Mouse (Mus musculus) kidney, postnatal 36 days (tissue): ENCODE results near the gene Lin9.
A peak's percentile ranks its signal among the peaks of the same experiment; 100 is the strongest.
"Not testable (repeated sequence)": the region's sequence is repeated elsewhere in the genome, so short reads cannot be mapped to it uniquely, and the experiment has no call there.

Experiments
- DNase-seq, 2 experiments: peaks; one replicate each; pipeline ENCODE4 v3.0.0; 2021 to 2022; ENCODE audit warnings: mixed read lengths in 2 of 2

The Lin9 gene

GRCm38 (mm10) chr1:180641137-180641517 lies at the start of gene Lin9:
Gene Lin9 (plus strand): TSS chr1:180641150.
- peak; percentile 89 to 96 for DNase-seq

- no peak for DNase-seq
Observed at GRCm38 (mm10) chr1:180600578-180600977, 40.4 kb upstream of the Lin9 start.

- no peak for DNase-seq
Observed at GRCm38 (mm10) chr1:180601806-180602205, 39.1 kb upstream of the Lin9 start.

- DNase-seq, result peak; percentile 22 to 32
Observed at GRCm38 (mm10) chr1:180604579-180604978, 36.4 kb upstream of the Lin9 start.

- DNase-seq, result no peak
Observed at GRCm38 (mm10) chr1:180606106-180606505, 34.8 kb upstream of the Lin9 start.

- no peak for DNase-seq
Observed at GRCm38 (mm10) chr1:180606796-180607577, 34.0 kb upstream of the Lin9 start.

GRCm38 (mm10) chr1:180607578-180607879 lies 33.4 kb upstream of the Lin9 start:
- DNase-seq, result no peak

GRCm38 (mm10) chr1:180611842-180612241 lies 29.1 kb upstream of the Lin9 start:
- DNase-seq, result not testable (repeated sequence)

- DNase-seq, result no peak
Observed at GRCm38 (mm10) chr1:180616762-180617161, 24.2 kb upstream of the Lin9 start.

GRCm38 (mm10) chr1:180622389-180622788 lies 18.6 kb upstream of the Lin9 start:
- no peak for DNase-seq

- peak in 1 of 2 experiments; percentile 44 for DNase-seq
Observed at GRCm38 (mm10) chr1:180623911-180624310, 17.0 kb upstream of the Lin9 start.

- peak; percentile 60 to 68 for DNase-seq
Observed at GRCm38 (mm10) chr1:180626141-180626540, 14.8 kb upstream of the Lin9 start.

- not testable (repeated sequence) for DNase-seq
Observed at GRCm38 (mm10) chr1:180637796-180638195, 3.2 kb upstream of the Lin9 start.

GRCm38 (mm10) chr1:180639416-180640401 lies 1.2 kb upstream of the Lin9 start:
- DNase-seq, result peak in 1 of 2 experiments; percentile 5

GRCm38 (mm10) chr1:180640605-180641125 lies 285 bp upstream of the Lin9 start:
- DNase-seq, result peak; percentile 20 to 63

- DNase-seq, result peak in 1 of 2 experiments; percentile 8
Observed at GRCm38 (mm10) chr1:180641518-180642227, 723 bp downstream of the Lin9 start.

- no peak for DNase-seq
Observed at GRCm38 (mm10) chr1:180642228-180642564, 1.2 kb downstream of the Lin9 start.

GRCm38 (mm10) chr1:180691284-180691683 lies 50.3 kb downstream of the Lin9 start:
- no peak for DNase-seq

GRCm38 (mm10) chr1:180696626-180697352 lies 55.8 kb downstream of the Lin9 start, which contains the start of gene Mixl1:
Gene Mixl1 (minus strand): TSS chr1:180697034.
- peak in 1 of 2 experiments; percentile 25 for DNase-seq

- no peak for DNase-seq
Observed at GRCm38 (mm10) chr1:180698063-180698462, 57.1 kb downstream of the Lin9 start.

- DNase-seq, result no peak
Observed at GRCm38 (mm10) chr1:180703400-180703799, 62.5 kb downstream of the Lin9 start.

GRCm38 (mm10) chr1:180707368-180707767 lies 66.4 kb downstream of the Lin9 start:
- peak in 1 of 2 experiments; percentile 23 for DNase-seq
